Mouse (Mus musculus) MEL (cell line): Measurements from ENCODE around the gene Haao. TPM values are rescaled to one million over a fixed set of nuclear protein-coding genes. Genes with fewer than 3 reads are reported as not detected.

Experiments
- DNase-seq: peaks from one replicate; pipeline ENCODE4 v3.0.0; 2011; ENCODE audit warnings: low read depth, low spot score
- H3K27ac ChIP-seq: 2 replicates; pipeline ENCODE4 v1.5.1; 2012; ENCODE audit warnings: low read depth, mild to moderate bottlenecking, control low read depth, low read length, moderate library complexity; ENCODE audit not compliant: control insufficient read depth
- H3K27me3 ChIP-seq, 2 experiments: fragments of 150-350 bp in 1 of 2; sonication (generic) in 1 of 2; 2 replicates each; pipeline ENCODE4 v1.6.1; 2012; ENCODE audit warnings: low read length in 2 of 2, mild to moderate bottlenecking in 2 of 2, improper control_type of control experiment in 1 of 2, moderate library complexity in 1 of 2; ENCODE audit not compliant: insufficient read depth in 2 of 2, control insufficient read depth in 1 of 2
- H3K36me3 ChIP-seq, 2 experiments: 2 replicates each; pipeline ENCODE4 v1.6.1; 2012 to 2014; ENCODE audit warnings: low read length in 2 of 2, improper control_type of control experiment in 1 of 2, inconsistent platforms in 1 of 2, mild to moderate bottlenecking in 1 of 2; ENCODE audit not compliant: insufficient read depth in 2 of 2, control insufficient read depth in 1 of 2
- H3K4me1 ChIP-seq, 2 experiments: fragments of 150-350 bp in 1 of 2; sonication (generic) in 1 of 2; 2 replicates each; pipeline ENCODE4 v1.6.1; 2012; ENCODE audit warnings: low read length in 2 of 2, improper control_type of control experiment in 1 of 2, mild to moderate bottlenecking in 1 of 2; ENCODE audit not compliant: insufficient read depth in 2 of 2, control insufficient read depth in 1 of 2
- H3K4me3 ChIP-seq, 2 experiments: fragments of 150-350 bp in 1 of 2; sonication (generic) in 1 of 2; 2 replicates each; pipeline ENCODE4 v1.5.1; 2012; ENCODE audit warnings: low read depth in 2 of 2, low read length in 2 of 2, mild to moderate bottlenecking in 2 of 2, moderate library complexity in 2 of 2, control low read depth in 1 of 2, improper control_type of control experiment in 1 of 2; ENCODE audit not compliant: control insufficient read depth in 1 of 2, insufficient read depth in 1 of 2
- H3K79me2 ChIP-seq: 2 replicates; pipeline ENCODE4 v1.6.1; 2012; ENCODE audit warnings: mild to moderate bottlenecking, low read length, moderate library complexity; ENCODE audit not compliant: control insufficient read depth, poor library complexity, insufficient read depth
- H3K9ac ChIP-seq: 2 replicates; pipeline ENCODE4 v1.6.1; 2012; ENCODE audit warnings: low read depth, mild to moderate bottlenecking, control low read depth, low read length, moderate library complexity; ENCODE audit not compliant: control insufficient read depth, poor library complexity, severe bottlenecking
- H3K9me3 ChIP-seq: fragments of 150-350 bp; sonication (generic); replicated peaks from 2 replicates; pipeline ENCODE4 v1.6.1; 2012; ENCODE audit warnings: mild to moderate bottlenecking, low read length, improper control_type of control experiment, moderate library complexity; ENCODE audit not compliant: insufficient read depth
- BHLHE40 ChIP-seq: IDR thresholded peaks from 2 replicates; pipeline ENCODE4 v1.6.1; 2012; ENCODE audit warnings: low read depth, mild to moderate bottlenecking, inconsistent platforms, low read length, improper control_type of control experiment, borderline replicate concordance
- CTCF ChIP-seq, 3 experiments: IDR thresholded peaks in 2 of 3; conservative IDR thresholded peaks in 1 of 3; 2 replicates each; pipeline ENCODE4 v1.5.1; 2011 to 2012; ENCODE audit warnings: low read length in 3 of 3, low read depth in 2 of 3, mild to moderate bottlenecking in 2 of 3, improper control_type of control experiment in 1 of 3, inconsistent platforms in 1 of 3, mixed read lengths in 1 of 3, moderate library complexity in 1 of 3; ENCODE audit not compliant: control insufficient read depth in 1 of 3, insufficient read depth in 1 of 3, poor library complexity in 1 of 3, severe bottlenecking in 1 of 3
- MAZ ChIP-seq: IDR thresholded peaks from 2 replicates; pipeline ENCODE4 v1.6.1; 2012; ENCODE audit warnings: low read depth, mild to moderate bottlenecking, inconsistent platforms, low read length, improper control_type of control experiment
- MYC ChIP-seq: IDR thresholded peaks from 2 replicates; pipeline ENCODE4 v1.6.1; 2011; ENCODE audit warnings: low read depth, mild to moderate bottlenecking, low read length, improper control_type of control experiment, moderate library complexity
- POLR2AphosphoS5 ChIP-seq: IDR thresholded peaks from 2 replicates; pipeline ENCODE4 v1.6.1; 2012; ENCODE audit warnings: low read depth, borderline replicate concordance, mild to moderate bottlenecking, inconsistent platforms, low read length, moderate library complexity, mixed read lengths
- RAD21 ChIP-seq: IDR thresholded peaks from 2 replicates; pipeline ENCODE4 v1.6.1; 2011; ENCODE audit warnings: mild to moderate bottlenecking, low read depth, low read length, improper control_type of control experiment
- RCOR1 ChIP-seq: IDR thresholded peaks from 2 replicates; pipeline ENCODE4 v1.6.1; 2012; ENCODE audit warnings: low read depth, mild to moderate bottlenecking, inconsistent platforms, low read length, improper control_type of control experiment
- SIN3A ChIP-seq: IDR thresholded peaks from 2 replicates; pipeline ENCODE4 v1.6.1; 2012; ENCODE audit warnings: low read length, improper control_type of control experiment, inconsistent platforms
- SMC3 ChIP-seq: IDR thresholded peaks from 2 replicates; pipeline ENCODE4 v1.6.1; 2011; ENCODE audit warnings: low read depth, low read length, improper control_type of control experiment
- TAL1 ChIP-seq: IDR thresholded peaks from 2 replicates; pipeline ENCODE4 v1.6.1; 2012; ENCODE audit warnings: mild to moderate bottlenecking, inconsistent platforms, low read length, moderate library complexity, mixed read lengths
- TCF12 ChIP-seq: IDR thresholded peaks from 2 replicates; pipeline ENCODE4 v1.6.1; 2014; ENCODE audit warnings: low read depth, mild to moderate bottlenecking, inconsistent platforms, low read length, improper control_type of control experiment, moderate library complexity
- USF2 ChIP-seq, 2 experiments: IDR thresholded peaks; 2 replicates each; pipeline ENCODE4 v1.6.1; 2011 to 2012; ENCODE audit warnings: improper control_type of control experiment in 2 of 2, low read length in 2 of 2, borderline replicate concordance in 1 of 2, inconsistent platforms in 1 of 2, low read depth in 1 of 2, mild to moderate bottlenecking in 1 of 2; ENCODE audit not compliant: insufficient read depth in 1 of 2
- ZC3H11A ChIP-seq: IDR thresholded peaks from 2 replicates; pipeline ENCODE4 v1.6.1; 2012; ENCODE audit warnings: low read depth, mild to moderate bottlenecking, inconsistent platforms, low read length, improper control_type of control experiment
- ZNF384 ChIP-seq: IDR thresholded peaks from 2 replicates; pipeline ENCODE4 v1.6.1; 2012; ENCODE audit warnings: low read depth, mild to moderate bottlenecking, inconsistent platforms, low read length, improper control_type of control experiment
- polyA plus RNA-seq, 2 experiments: library from polyadenylated mRNA; stranded (reverse) in 1 of 2; unstranded in 1 of 2; fragments of >175 nt in 1 of 2; fragments of >200 nt in 1 of 2; gene quantifications; 2 replicates each; pipeline versions ENCODE4 v1.2.1 to v1.2.4; 2012; ENCODE audit warnings: low replicate concordance in 2 of 2, low read depth in 1 of 2; ENCODE audit not compliant: insufficient read length in 2 of 2, insufficient read depth in 1 of 2, missing spikeins in 1 of 2
- total RNA-seq: library from RNA; depleted of rRNA; stranded (reverse); fragments of 300-350 nt; gene quantifications from 2 replicates; pipeline ENCODE4 v1.2.3, GENCODE M21; 2012

Gene Haao
- total and polyA plus RNA-seq, 3 experiments = 1.5 to 2.8 TPM; not detected in 1

GRCm38 (mm10) chr17:83853831-83854230 is 6.1 kb upstream of the Haao start (continued):
- TF ChIP-seq ZC3H11A = no peak
- TF ChIP-seq SMC3 = peak; percentile 29; the same call in 1 of the 2 replicates
- TF ChIP-seq, all 39 proteins: peak for 3

GRCm38 (mm10) chr17:83850864-83851263 is 3.1 kb upstream of the Haao start:
- peaks cover 10 to 26% of the 10 kb centered on the region in 2 experiments for H3K4me1 ChIP-seq
- H3K27ac ChIP-seq = no peak overlapping the region
- H3K9me3 ChIP-seq = no peaks in the 10 kb centered on the region
- H3K9ac ChIP-seq = no peak overlapping the region
- TF ChIP-seq TAL1 (no peak), MYC (no peak), SIN3A (no peak), USF2 (IDR thresholded peaks at IDR 0.05; ENCODE audit: borderline replicate concordance in 1 of 2, insufficient read depth in 1 of 2, low read depth in 1 of 2, low read length in 2 of 2) (no peak), POLR2AphosphoS5 (no peak)
- DNase-seq = no peak
- no peaks in the 10 kb centered on the region for H3K79me2 ChIP-seq
- peaks cover 0 to 12% of the 10 kb centered on the region in 2 experiments; a peak in 2 of 4 replicates for H3K36me3 ChIP-seq
- H3K27me3 ChIP-seq = no peaks in the 10 kb centered on the region
- no peak overlapping the region for H3K4me3 ChIP-seq

- DNase-seq = peak; percentile 89
- H3K4me1 ChIP-seq = peaks cover 10 to 29% of the 10 kb centered on the region in 2 experiments
- H3K9ac ChIP-seq = peak overlapping the region; percentile 20
Observed at GRCm38 (mm10) chr17:83850458-83850857, 2.7 kb upstream of the Haao start.

DNA sequence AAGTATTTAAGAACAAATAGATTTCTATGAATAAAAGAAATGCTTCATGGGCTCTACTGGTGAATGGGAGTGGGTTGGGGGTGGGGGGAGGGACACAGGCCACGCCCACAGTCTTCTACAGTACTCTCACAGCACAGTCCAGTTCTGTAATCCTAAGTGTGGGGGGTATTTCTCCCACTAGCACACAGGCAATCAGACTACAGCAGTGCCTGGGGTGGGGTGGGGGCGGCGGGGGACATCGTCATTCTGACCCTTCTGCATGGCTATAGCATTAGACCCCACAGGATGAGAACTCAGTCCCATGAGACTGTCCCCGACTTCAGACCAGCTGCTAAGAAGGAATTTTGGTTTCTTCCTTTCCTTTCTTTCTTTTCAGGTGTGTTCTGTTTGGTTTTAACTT is 2.0 kb upstream of the Haao start:
- Histone ChIP-seq H3K27me3 (no peaks in the 10 kb centered on the region), H3K36me3 (peaks cover 0 to 12% of the 10 kb centered on the region in 2 experiments; a peak in 2 of 4 replicates), H3K79me2 (no peaks in the 10 kb centered on the region), H3K27ac (no peak overlapping the region), H3K4me3 (no peak overlapping the region), H3K9ac (no peak overlapping the region), H3K9me3 (no peaks in the 10 kb centered on the region), H3K4me1 (peaks cover 10 to 29% of the 10 kb centered on the region in 2 experiments)
- DNase-seq = no peak
- no peak for TF ChIP-seq TCF12
- TF ChIP-seq RCOR1 = no peak

More at GRCm38 (mm10) chr17:83850458-83850857, 2.7 kb upstream of the Haao start:
- Histone ChIP-seq H3K36me3 (peaks cover 0 to 12% of the 10 kb centered on the region in 2 experiments; a peak in 2 of 4 replicates), H3K4me3 (peak overlapping the region; percentile 24 to 43; a peak in 3 of 4 replicates), H3K79me2 (no peaks in the 10 kb centered on the region), H3K27ac (no peak overlapping the region), H3K27me3 (no peaks in the 10 kb centered on the region), H3K9me3 (no peaks in the 10 kb centered on the region)
- no peak for TF ChIP-seq BHLHE40
- TF ChIP-seq SMC3 = peak; percentile 96
- TF ChIP-seq ZC3H11A = peak; percentile 90
- TF ChIP-seq CTCF (IDR thresholded peaks at IDR 0.05 in 2 of 3, conservative IDR thresholded peaks at IDR 0.05 in 1 of 3; ENCODE audit: control insufficient read depth in 1 of 3, insufficient read depth in 1 of 3, low read depth in 2 of 3, low read length in 3 of 3, poor library complexity in 1 of 3, severe bottlenecking in 1 of 3) = peak; percentile 91 to 96 (median 93)
- TF ChIP-seq SIN3A = peak; percentile 57; the same call in 1 of the 2 replicates
- peak; percentile 27; the same call in 1 of the 2 replicates for TF ChIP-seq ZNF384
- TF ChIP-seq MAZ = no peak
- TF ChIP-seq RAD21 = peak; percentile 97
